Mouse (Mus musculus): ENCODE measurements at regions not wholly inside any gene's neighbourhood (a gene's known extent, or its start where the extent isn't known, plus 50 kb on each side); places are given as distances from the start of the nearest gene placed in this dataset.
"Not testable (repeated sequence)": the region's sequence is repeated elsewhere in the genome, so short reads cannot be mapped to it uniquely, and the experiment has no call there.

DNA sequence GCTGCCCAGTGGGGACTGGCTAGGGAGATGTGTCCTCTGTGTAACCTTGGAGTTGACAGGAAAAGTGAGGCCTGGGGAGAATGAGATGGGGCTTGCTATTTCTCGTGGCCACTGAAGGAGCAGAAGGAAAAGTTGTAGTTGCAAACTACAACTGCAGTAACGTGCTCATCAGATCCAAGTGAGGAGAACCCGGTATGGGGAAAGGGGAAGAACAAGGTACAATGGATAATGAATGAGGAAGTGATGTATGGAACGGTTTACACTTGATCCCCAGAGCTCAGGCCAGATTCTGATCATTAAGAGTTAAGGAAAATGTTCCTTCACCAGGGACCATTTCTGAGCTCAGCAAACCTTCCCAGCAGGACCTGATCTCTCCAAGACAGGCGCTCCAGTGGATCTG is 92.6 kb downstream of the Phlda1 start:
- ATAC-seq (replicated peaks; ENCODE audit: low FRiP score, low TSS enrichment, low read depth): no peak
- Histone ChIP-seq H3K9me3 (ENCODE audit: control insufficient read depth, low read length) (no peaks in the 10 kb centered on the region), H3K4me2 (ENCODE audit: low read length) (no peak overlapping the region), H3K4me3 (ENCODE audit: low read depth, low read length) (no peak overlapping the region), H3K27ac (ENCODE audit: low read depth) (no peak overlapping the region), H3K27me3 (replicated peaks; ENCODE audit: control insufficient read depth, insufficient read depth, low read length) (no peaks in the 10 kb centered on the region), H3K36me3 (ENCODE audit: control insufficient read depth, insufficient read depth, low read length) (no peaks in the 10 kb centered on the region), H3K9ac (ENCODE audit: low read length) (no peak overlapping the region), H3K4me1 (replicated peaks; ENCODE audit: control insufficient read depth, insufficient read depth, low read length) (peaks cover 37% of the 10 kb centered on the region)
- 79% methylated on average over 5 of the region's 5 CpGs for WGBS
- no peak for DNase-seq (ENCODE audit: low spot score)

DNA sequence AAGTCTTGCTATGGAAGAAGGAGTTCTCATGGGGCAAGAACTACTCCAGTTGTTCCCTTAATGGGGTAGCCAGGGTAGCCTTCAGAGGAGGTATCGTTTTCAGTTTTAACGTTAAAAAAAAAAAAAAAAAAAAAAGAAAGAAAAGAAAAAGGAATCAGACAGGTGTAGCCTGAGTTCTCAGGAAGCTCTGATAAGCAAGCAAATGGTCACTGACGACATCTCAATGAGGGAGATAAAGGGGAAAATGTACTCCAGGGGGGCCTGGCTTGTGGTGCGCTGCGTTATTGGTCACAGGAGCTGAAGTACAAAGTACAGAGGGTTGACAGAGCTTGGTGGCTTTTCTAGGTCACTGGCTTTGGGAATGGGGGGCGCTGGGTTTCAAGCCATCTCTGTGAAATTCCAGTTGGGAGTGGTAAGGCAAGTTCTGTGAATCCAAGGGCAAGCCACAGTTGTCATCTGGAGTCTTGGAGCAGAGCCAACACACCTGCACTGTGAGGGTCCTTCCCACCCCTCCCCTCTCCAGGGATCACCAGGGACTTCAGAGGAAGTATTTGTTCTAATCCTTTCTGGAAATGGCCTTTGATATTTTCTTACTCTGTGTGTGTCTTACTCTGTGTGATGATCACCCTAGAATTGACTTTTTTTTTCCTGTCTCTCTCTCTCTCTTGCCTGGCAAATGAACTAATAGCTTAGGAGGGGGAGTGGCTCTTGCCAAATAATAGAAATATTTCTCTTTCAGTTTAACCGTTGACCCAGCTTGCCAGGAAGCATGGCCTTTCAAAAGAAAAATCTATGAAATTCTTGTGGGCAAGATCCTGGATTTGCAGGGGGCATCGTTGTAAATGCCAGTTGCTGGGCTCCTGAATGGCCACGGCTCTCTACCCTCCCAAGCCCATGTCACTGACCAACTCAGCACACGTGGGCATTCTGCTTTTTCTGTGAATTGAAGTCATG is 93.5 kb downstream of the Phlda1 start:
- no peak overlapping the region for H3K4me3 ChIP-seq (ENCODE audit: low read depth, low read length)
- ATAC-seq (replicated peaks; ENCODE audit: low FRiP score, low TSS enrichment, low read depth) (no peak), DNase-seq (ENCODE audit: low spot score) (peak; percentile 59)
- 68% methylated on average over 10 of the region's 10 CpGs for WGBS
- no peaks in the 10 kb centered on the region for H3K9me3 ChIP-seq (ENCODE audit: control insufficient read depth, low read length)
- H3K4me2 ChIP-seq (ENCODE audit: low read length): peak overlapping the region; percentile 20; the same call in 1 of the 2 replicates
- H3K9ac ChIP-seq (ENCODE audit: low read length): no peak overlapping the region
- H3K36me3 ChIP-seq (ENCODE audit: control insufficient read depth, insufficient read depth, low read length): no peaks in the 10 kb centered on the region
- peak overlapping the region; percentile 67 for H3K27ac ChIP-seq (ENCODE audit: low read depth)
- peaks cover 37% of the 10 kb centered on the region for H3K4me1 ChIP-seq (replicated peaks; ENCODE audit: control insufficient read depth, insufficient read depth, low read length)
- H3K27me3 ChIP-seq (replicated peaks; ENCODE audit: control insufficient read depth, insufficient read depth, low read length): no peaks in the 10 kb centered on the region

DNA sequence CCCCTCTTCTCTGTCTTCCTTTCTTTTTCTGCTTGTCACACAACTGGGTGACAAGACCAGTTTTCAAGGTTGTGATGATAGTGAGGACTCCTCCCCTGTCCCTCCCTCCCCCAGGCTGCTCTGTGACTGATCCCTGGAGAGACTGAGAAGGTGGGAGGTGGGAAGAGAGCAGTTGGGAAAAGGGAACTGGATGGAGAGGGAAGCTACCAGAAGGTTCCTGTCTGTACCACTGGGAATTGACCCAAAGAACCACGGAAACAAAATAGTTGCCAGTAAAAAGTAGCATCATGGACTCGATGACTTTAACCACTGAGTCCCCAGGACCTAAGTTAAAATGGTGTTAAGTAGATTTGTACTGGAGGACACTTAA is 94.2 kb downstream of the Phlda1 start:
- Histone ChIP-seq H3K4me1 (replicated peaks; ENCODE audit: control insufficient read depth, insufficient read depth, low read length) (peaks cover 35% of the 10 kb centered on the region), H3K9me3 (ENCODE audit: control insufficient read depth, low read length) (no peaks in the 10 kb centered on the region), H3K9ac (ENCODE audit: low read length) (no peak overlapping the region), H3K27ac (ENCODE audit: low read depth) (peak overlapping the region; percentile 67), H3K27me3 (replicated peaks; ENCODE audit: control insufficient read depth, insufficient read depth, low read length) (no peaks in the 10 kb centered on the region), H3K4me3 (ENCODE audit: low read depth, low read length) (no peak overlapping the region), H3K4me2 (ENCODE audit: low read length) (peak overlapping the region; percentile 20; the same call in 1 of the 2 replicates), H3K36me3 (ENCODE audit: control insufficient read depth, insufficient read depth, low read length) (no peaks in the 10 kb centered on the region)
- DNase-seq (ENCODE audit: low spot score) (no peak), ATAC-seq (replicated peaks; ENCODE audit: low FRiP score, low TSS enrichment, low read depth) (no peak)
- 20% methylated on average over 2 of the region's 2 CpGs for WGBS

DNA sequence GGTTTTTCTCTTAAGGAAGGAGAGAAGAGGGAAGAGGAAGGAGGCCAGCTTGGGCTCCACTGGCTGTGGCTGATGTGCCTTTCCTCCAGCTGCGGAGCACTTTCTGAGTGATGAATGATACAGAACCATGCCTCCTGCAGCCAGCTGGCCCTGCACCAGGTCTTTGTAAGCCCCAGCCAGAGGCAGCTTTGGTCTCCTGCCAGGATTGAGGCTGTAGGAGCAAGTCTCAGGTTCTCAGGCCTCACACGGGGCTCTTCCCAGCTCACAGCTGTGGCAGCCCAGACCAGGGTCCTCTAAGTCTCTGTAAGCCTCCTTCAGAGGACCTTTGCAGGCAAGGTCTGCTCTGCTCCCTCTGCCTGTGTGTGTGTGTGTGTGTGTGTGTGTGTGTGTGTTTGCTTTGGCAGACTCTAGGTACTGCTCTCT is 94.6 kb downstream of the Phlda1 start:
- no peaks in the 10 kb centered on the region for H3K36me3 ChIP-seq (ENCODE audit: control insufficient read depth, insufficient read depth, low read length)
- peaks cover 30% of the 10 kb centered on the region for H3K4me1 ChIP-seq (replicated peaks; ENCODE audit: control insufficient read depth, insufficient read depth, low read length)
- peak overlapping the region; percentile 67 for H3K27ac ChIP-seq (ENCODE audit: low read depth)
- DNase-seq (ENCODE audit: low spot score) (peak; percentile 88), ATAC-seq (replicated peaks; ENCODE audit: low FRiP score, low TSS enrichment, low read depth) (peak; percentile 73; the same call in 1 of the 2 replicates)
- 7% methylated on average over 2 of the region's 2 CpGs for WGBS
- no peak overlapping the region for H3K4me3 ChIP-seq (ENCODE audit: low read depth, low read length)
- no peaks in the 10 kb centered on the region for H3K9me3 ChIP-seq (ENCODE audit: control insufficient read depth, low read length)
- no peaks in the 10 kb centered on the region for H3K27me3 ChIP-seq (replicated peaks; ENCODE audit: control insufficient read depth, insufficient read depth, low read length)
- 0 out of 2 replicates have a peak overlapping the region, but pooled peaks have one; percentile 20 for H3K4me2 ChIP-seq (ENCODE audit: low read length)
- H3K9ac ChIP-seq (ENCODE audit: low read length): no peak overlapping the region

DNA sequence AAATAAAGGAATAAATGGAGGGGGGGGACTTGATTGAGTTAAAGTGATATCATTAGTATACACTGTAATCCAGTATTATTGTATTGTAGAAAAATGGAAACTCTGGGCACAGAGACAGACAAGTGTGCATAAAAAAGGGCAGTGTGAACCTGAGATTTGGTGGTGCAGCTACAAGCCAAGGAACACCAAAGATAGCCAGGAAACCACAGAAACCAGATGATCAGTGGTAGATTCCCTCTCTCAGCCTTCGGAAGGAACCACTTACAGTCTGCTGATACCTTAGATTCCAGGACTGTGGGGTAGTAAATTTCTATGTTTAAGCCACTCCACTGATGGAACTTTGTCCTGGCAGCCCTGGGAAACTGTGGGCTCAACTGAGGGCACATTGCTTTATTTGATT is 97.1 kb downstream of the Phlda1 start:
- Histone ChIP-seq H3K4me3 (ENCODE audit: low read depth, low read length) (no peak overlapping the region), H3K4me1 (replicated peaks; ENCODE audit: control insufficient read depth, insufficient read depth, low read length) (peaks cover 26% of the 10 kb centered on the region), H3K27ac (ENCODE audit: low read depth) (no peak overlapping the region), H3K4me2 (ENCODE audit: low read length) (no peak overlapping the region), H3K36me3 (ENCODE audit: control insufficient read depth, insufficient read depth, low read length) (no peaks in the 10 kb centered on the region), H3K9me3 (ENCODE audit: control insufficient read depth, low read length) (no peaks in the 10 kb centered on the region), H3K27me3 (replicated peaks; ENCODE audit: control insufficient read depth, insufficient read depth, low read length) (no peaks in the 10 kb centered on the region), H3K9ac (ENCODE audit: low read length) (no peak overlapping the region)
- no peak for DNase-seq (ENCODE audit: low spot score)
- ATAC-seq (replicated peaks; ENCODE audit: low FRiP score, low TSS enrichment, low read depth): no peak
- WGBS: 100% methylated on average over 1 of the region's 1 CpGs

DNA sequence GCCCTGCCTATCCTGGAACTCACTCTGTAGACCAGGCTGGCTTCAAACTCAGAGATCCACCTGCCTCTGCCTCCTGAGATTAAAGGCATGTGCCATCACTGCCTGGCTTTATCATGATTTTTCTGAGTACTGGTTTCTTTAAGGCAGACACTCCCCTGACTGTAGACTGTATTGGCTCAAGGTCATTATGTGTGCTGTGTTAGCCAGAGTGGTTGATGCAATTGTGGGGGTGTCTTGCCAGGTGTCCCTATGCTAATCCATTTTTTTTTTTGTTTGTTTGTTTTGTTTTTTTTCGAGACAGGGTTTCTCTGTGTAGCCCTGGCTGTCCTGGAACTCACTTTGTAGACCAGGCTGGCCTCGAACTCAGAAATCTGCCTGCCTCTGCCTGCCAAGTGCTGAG is 101.3 kb downstream of the Phlda1 start:
- not testable (repeated sequence) for H3K9ac ChIP-seq (ENCODE audit: low read length); H3K27ac ChIP-seq (ENCODE audit: low read depth); H3K4me1 ChIP-seq (replicated peaks; ENCODE audit: control insufficient read depth, insufficient read depth, low read length); H3K9me3 ChIP-seq (ENCODE audit: control insufficient read depth, low read length); H3K4me2 ChIP-seq (ENCODE audit: low read length); H3K36me3 ChIP-seq (ENCODE audit: control insufficient read depth, insufficient read depth, low read length); DNase-seq (ENCODE audit: low spot score); ATAC-seq (replicated peaks; ENCODE audit: low FRiP score, low TSS enrichment, low read depth); H3K4me3 ChIP-seq (ENCODE audit: low read depth, low read length); H3K27me3 ChIP-seq (replicated peaks; ENCODE audit: control insufficient read depth, insufficient read depth, low read length)
- 79% methylated on average over 2 of the region's 2 CpGs for WGBS

DNA sequence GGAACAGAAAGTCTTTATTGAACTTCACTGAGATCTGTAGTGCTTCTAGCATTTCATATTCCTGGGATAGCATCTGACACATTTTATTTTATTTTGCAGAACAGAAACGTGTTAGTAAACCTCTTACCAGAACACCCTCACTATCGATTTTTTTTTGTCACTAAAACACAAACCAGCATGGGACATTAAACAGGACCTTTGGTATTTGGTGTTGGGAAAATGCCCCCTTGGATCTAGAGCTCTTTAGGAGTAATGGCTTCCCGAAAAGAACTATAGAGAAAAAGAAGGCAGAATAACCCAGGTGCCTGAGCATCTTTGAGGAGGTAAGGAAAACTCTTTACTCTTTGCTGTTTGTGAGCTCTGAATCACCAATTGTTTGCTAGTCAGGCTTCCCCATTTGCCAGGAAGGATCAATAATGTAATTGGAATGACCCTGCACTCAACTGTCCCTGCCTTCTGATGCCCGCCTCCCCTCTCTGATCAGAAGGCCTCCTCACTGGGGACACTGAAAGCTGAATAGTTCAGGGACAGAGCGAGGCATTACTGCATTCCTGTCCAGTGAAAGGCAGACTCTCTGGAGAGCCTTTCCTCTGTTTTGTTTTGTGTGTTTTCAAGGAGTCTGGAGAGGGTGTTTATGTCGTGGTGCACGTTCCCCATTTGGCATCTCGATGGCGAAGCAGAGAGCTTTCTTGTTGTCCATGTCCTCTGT is 102.5 kb downstream of the Phlda1 start:
- WGBS: 69% methylated on average over 9 of the region's 9 CpGs
- no peak overlapping the region for H3K9ac ChIP-seq (ENCODE audit: low read length)
- no peak overlapping the region for H3K4me3 ChIP-seq (ENCODE audit: low read depth, low read length)
- no peaks in the 10 kb centered on the region for H3K27me3 ChIP-seq (replicated peaks; ENCODE audit: control insufficient read depth, insufficient read depth, low read length)
- no peaks in the 10 kb centered on the region for H3K36me3 ChIP-seq (ENCODE audit: control insufficient read depth, insufficient read depth, low read length)
- DNase-seq (ENCODE audit: low spot score): no peak
- no peak overlapping the region for H3K27ac ChIP-seq (ENCODE audit: low read depth)
- no peaks in the 10 kb centered on the region for H3K9me3 ChIP-seq (ENCODE audit: control insufficient read depth, low read length)
- no peak for ATAC-seq (replicated peaks; ENCODE audit: low FRiP score, low TSS enrichment, low read depth)
- H3K4me2 ChIP-seq (ENCODE audit: low read length): no peak overlapping the region
- peaks cover 7% of the 10 kb centered on the region for H3K4me1 ChIP-seq (replicated peaks; ENCODE audit: control insufficient read depth, insufficient read depth, low read length)

DNA sequence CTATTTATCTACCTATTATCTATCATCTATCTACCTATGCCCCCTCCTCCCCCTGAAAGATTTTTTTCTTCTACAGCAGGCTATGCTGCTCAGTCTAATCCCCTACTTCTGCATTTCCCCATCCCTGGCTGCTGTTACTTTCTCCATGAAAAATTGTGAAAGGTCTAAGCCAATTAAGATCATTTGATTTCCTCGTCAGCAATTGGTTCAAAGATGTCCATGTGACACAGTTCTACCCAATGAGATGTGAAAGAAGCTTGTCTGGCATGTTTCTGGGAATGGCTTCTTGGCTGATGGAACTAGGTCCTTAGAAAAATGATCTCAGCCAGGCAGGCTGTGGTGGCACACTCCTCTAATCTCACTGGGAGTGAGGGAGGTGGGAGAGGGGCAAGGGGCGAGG is 103.8 kb downstream of the Phlda1 start:
- H3K27ac ChIP-seq (ENCODE audit: low read depth): no peak overlapping the region
- H3K9ac ChIP-seq (ENCODE audit: low read length): no peak overlapping the region
- no peak for ATAC-seq (replicated peaks; ENCODE audit: low FRiP score, low TSS enrichment, low read depth)
- H3K9me3 ChIP-seq (ENCODE audit: control insufficient read depth, low read length): no peaks in the 10 kb centered on the region
- H3K4me3 ChIP-seq (ENCODE audit: low read depth, low read length): no peak overlapping the region
- 94% methylated on average over 2 of the region's 2 CpGs for WGBS
- H3K4me1 ChIP-seq (replicated peaks; ENCODE audit: control insufficient read depth, insufficient read depth, low read length): peaks cover 14% of the 10 kb centered on the region
- DNase-seq (ENCODE audit: low spot score): no peak
- H3K4me2 ChIP-seq (ENCODE audit: low read length): no peak overlapping the region
- H3K27me3 ChIP-seq (replicated peaks; ENCODE audit: control insufficient read depth, insufficient read depth, low read length): no peaks in the 10 kb centered on the region
- H3K36me3 ChIP-seq (ENCODE audit: control insufficient read depth, insufficient read depth, low read length): no peaks in the 10 kb centered on the region
